Mouse (Mus musculus) limb, embryonic 10.5 days (tissue): ENCODE measurements at regions not wholly inside any gene's neighbourhood (a gene's known extent, or its start where the extent isn't known, plus 50 kb on each side); places are given as distances from the start of the nearest gene placed in this dataset.

ENCODE experiments used
- DNase-seq: peaks from one replicate; pipeline ENCODE4 v3.0.0-alpha.2; 2017; ENCODE audit warnings: low spot score
- H3K27ac ChIP-seq: fragments of 300-500 bp; sonication (generic); 2 replicates; pipeline ENCODE4 v1.5.1; 2016; ENCODE audit warnings: mild to moderate bottlenecking
- H3K27me3 ChIP-seq: fragments of 300-500 bp; sonication (generic); 2 replicates; pipeline ENCODE4 v1.6.1; 2016; ENCODE audit warnings: low read depth, mild to moderate bottlenecking; ENCODE audit not compliant: poor library complexity, severe bottlenecking
- H3K36me3 ChIP-seq: fragments of 300-500 bp; sonication (generic); 2 replicates; pipeline ENCODE4 v1.6.1; 2016; ENCODE audit warnings: mild to moderate bottlenecking, moderate library complexity
- H3K4me1 ChIP-seq: fragments of 300-500 bp; sonication (generic); 2 replicates; pipeline ENCODE4 v1.6.1; 2016
- H3K4me3 ChIP-seq: fragments of 300-500 bp; sonication (generic); 2 replicates; pipeline ENCODE4 v1.5.1; 2016; ENCODE audit warnings: mild to moderate bottlenecking, moderate library complexity
- H3K9me3 ChIP-seq: fragments of 300-500 bp; sonication (generic); replicated peaks from 2 replicates; pipeline ENCODE4 v1.6.1; 2016; ENCODE audit warnings: mild to moderate bottlenecking
- WGBS: fragments of 180-500 bp; shearing (Covaris S2); methylation state at CpG from one replicate; pipeline ENCODE4 v1.1.7; 2016; 5-methylcytosine and 5-hydroxymethylcytosine counted together

DNA sequence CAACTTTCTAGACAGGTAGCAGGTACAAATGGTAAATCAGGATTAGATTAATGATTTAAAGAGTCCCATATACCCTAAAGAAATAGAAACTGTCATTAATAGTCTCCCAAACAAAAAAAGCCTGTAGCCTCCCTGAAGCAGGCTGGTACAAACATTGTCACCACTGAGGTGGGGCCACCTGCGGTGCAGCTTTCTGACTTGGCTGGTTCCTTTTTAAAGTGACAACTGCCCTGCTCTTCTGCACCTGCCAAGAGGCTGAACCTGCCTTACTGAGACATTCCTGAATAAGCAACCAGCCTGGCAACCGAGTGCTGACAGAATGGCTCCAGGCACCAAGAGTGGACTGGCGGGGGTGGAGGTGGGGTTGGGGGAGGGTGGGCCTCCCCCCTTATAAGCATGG lies 687.0 kb upstream of the Vrk2 start:
- no peak overlapping the region for H3K27ac ChIP-seq
- 60% methylated on average over 3 of the region's 3 CpGs for WGBS
- H3K9me3 ChIP-seq: peaks cover 4% of the 10 kb centered on the region; the same call in 1 of the 2 replicates
- no peak for DNase-seq
- H3K27me3 ChIP-seq: no peaks in the 10 kb centered on the region
- H3K4me1 ChIP-seq: no peaks in the 10 kb centered on the region
- H3K4me3 ChIP-seq: no peak overlapping the region
- H3K36me3 ChIP-seq: no peaks in the 10 kb centered on the region

DNA sequence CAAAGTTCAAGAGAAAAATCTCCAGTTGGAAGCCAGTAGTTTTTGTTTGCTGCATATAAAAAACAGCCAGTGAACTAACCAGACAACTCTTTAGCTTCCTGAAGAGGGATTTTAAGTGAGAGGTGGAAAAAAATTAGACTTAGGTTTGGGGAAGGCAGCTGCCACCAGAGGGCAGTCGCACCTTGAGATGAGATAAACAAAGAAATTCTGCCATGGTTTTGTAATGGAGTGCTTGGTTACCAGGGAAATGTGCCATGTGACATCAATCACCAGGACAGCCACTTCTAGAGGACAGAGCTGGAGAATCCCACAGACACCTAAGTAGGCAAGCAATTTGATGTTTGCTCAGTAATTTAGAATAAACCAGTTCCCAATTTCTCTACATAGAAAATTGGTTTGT lies 670.5 kb upstream of the Vrk2 start:
- WGBS: 5% methylated on average over 1 of the region's 1 CpGs
- DNase-seq: peak; percentile 68
- Histone ChIP-seq H3K27ac (no peak overlapping the region), H3K36me3 (no peaks in the 10 kb centered on the region), H3K9me3 (no peaks in the 10 kb centered on the region), H3K27me3 (no peaks in the 10 kb centered on the region), H3K4me3 (no peak overlapping the region), H3K4me1 (no peaks in the 10 kb centered on the region)

DNA sequence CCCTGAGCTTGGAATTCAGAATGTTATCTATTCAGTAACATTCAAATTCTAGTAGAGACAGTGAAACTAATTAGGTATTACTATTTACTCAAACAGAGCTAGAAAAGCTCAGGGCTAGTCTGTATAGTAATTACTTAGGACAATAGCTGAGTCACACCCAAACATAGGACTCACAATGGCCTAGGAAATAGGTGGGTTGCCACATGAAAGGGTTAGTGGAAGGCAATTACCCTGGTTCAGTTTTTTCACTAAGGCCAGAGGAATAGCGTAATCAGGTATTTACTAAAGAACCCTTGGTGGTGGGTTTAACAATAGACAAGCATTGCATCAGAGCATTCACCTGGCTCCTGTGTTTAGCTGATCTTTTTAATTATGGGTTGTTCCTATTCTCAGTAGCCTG lies 664.7 kb upstream of the Vrk2 start:
- Histone ChIP-seq H3K4me3 (no peak overlapping the region), H3K36me3 (no peaks in the 10 kb centered on the region), H3K27me3 (no peaks in the 10 kb centered on the region), H3K27ac (no peak overlapping the region), H3K9me3 (no peaks in the 10 kb centered on the region), H3K4me1 (no peaks in the 10 kb centered on the region)
- WGBS: 81% methylated on average over 1 of the region's 1 CpGs
- DNase-seq: no peak

DNA sequence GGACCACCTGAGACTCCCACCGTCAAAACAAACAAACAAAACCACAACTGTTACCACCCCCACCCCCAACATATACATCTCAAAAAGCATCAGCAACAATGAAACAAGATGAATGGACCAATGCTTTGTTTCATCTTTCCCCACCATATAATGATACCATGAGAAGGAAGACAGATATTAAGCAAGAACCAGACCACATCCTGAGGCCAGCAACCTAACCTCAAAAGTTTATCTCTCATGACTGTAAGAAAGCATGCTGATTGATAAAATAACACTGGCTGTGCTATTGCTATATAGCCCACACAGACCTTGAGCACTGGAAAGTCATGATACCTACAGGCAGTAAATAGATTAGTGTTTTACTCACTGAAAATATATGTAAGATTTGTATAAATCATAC lies 642.1 kb upstream of the Vrk2 start:
- Histone ChIP-seq H3K36me3 (no peaks in the 10 kb centered on the region), H3K27me3 (no peaks in the 10 kb centered on the region), H3K4me3 (no peak overlapping the region), H3K9me3 (no peaks in the 10 kb centered on the region), H3K27ac (no peak overlapping the region), H3K4me1 (no peaks in the 10 kb centered on the region)
- 81% methylated on average over 1 of the region's 1 CpGs for WGBS
- no peak for DNase-seq

DNA sequence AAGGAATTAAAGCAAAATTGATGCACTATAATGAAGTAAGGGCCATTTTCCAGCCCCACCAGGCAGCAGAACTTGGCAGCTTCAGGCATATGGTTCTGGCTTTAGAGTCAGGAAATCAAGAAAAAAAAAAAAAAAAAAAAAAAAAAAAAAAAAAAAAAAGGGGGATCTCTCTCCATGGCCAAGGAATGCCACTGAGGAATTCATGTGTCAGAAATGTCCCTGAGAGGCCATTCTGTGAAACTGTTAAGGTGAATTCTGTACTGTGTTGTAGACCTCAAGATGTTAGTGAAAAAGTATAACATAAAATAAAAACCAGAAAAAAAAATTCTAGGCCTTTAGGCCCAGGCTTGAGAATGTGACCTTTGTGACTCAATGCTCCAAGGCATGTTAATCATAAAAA lies 632.7 kb upstream of the Vrk2 start:
- H3K9me3 ChIP-seq: no peaks in the 10 kb centered on the region
- no peak overlapping the region for H3K27ac ChIP-seq
- no peaks in the 10 kb centered on the region for H3K4me1 ChIP-seq
- no peak overlapping the region for H3K4me3 ChIP-seq
- DNase-seq: no peak
- no peaks in the 10 kb centered on the region for H3K27me3 ChIP-seq
- H3K36me3 ChIP-seq: no peaks in the 10 kb centered on the region

DNA sequence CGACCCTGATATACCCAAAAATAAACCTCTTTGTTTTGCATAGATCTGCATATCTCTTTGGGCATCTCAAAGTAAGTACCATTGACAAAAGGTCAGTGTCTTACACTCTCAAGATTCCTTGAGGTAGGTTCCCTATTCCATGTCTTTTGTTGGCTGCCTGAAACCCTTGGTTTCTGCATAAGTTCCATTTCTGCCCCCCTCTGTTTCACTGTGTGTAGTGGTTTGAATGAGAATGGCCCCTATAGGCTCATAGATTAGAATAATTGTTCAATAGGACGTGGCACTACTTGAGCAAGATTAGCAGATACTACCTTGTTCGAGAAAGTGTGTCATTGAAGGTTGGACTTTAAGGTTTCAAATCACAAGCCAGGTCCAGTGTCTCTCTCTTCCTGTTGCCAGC lies 628.6 kb upstream of the Vrk2 start:
- Histone ChIP-seq H3K27me3 (no peaks in the 10 kb centered on the region), H3K4me3 (no peak overlapping the region), H3K4me1 (peaks cover 4% of the 10 kb centered on the region), H3K9me3 (no peaks in the 10 kb centered on the region), H3K36me3 (no peaks in the 10 kb centered on the region), H3K27ac (no peak overlapping the region)
- DNase-seq: no peak
- WGBS: 81% methylated on average over 3 of the region's 3 CpGs

DNA sequence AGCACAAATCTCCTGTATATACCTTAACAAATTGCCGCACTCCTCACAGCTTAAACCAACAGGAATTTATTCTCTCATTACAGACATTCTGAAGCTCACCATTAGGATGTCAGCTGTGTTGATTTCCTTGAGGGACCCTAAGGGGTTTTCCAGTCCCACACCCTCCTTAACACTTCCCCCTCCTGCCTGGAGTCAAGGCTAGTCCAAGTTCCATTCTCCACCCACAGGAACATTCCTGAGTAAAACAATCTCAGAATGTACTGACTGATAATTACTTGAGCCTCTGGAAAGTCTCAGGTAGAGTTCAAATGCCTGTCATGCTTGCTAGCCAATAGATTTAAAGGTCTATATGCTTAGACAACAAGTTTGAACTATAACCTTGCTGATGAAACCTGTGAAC lies 628.2 kb upstream of the Vrk2 start:
- H3K4me3 ChIP-seq: no peak overlapping the region
- no peak for DNase-seq
- no peaks in the 10 kb centered on the region for H3K9me3 ChIP-seq
- no peaks in the 10 kb centered on the region for H3K27me3 ChIP-seq
- H3K36me3 ChIP-seq: no peaks in the 10 kb centered on the region
- H3K4me1 ChIP-seq: peaks cover 4% of the 10 kb centered on the region
- 79% methylated on average over 1 of the region's 1 CpGs for WGBS
- H3K27ac ChIP-seq: no peak overlapping the region

DNA sequence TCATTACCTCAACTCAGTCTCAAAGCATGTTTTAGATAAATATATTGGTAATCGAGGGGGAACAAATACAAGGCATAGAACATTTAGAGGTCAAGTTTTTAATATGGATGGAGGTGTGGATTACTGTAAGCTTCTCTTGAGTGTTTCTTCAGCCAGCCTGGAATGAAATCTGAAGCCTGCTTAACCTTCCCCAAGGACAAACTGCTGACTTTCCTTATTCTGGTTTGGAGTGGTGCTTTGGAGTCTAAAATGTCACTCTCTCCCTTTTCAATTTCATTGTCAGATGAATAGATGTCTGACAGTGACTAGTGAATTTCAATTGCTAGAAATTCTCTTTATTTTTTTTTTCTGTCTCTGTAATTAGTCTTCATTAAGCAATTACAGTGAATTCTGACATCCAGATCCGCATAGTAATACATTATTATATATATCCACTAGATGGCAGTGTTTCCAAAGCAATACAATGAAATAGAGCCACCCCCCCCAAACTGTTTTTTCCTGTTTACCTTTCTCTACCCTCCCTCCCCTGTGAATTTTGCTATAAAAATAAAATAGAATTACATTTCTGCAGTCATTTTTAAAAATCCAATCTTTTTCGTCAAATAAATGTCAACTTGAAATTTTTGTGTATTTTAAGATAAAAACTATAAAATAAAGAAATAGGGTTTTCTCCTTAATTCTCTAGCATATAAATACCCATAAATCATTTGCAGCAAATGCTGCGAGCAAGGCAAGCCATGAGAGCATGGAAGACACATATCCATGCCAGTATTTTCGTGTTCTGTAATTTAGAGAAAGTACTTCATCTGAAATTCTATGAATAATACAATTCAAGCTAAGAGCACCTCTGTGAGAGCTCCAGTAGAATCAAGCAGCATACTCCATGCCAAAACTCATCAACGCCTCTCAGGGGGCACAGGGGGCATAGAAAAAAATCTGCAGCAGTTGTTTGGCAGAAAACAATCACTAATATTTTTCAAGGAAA lies 626.2 kb upstream of the Vrk2 start:
- Histone ChIP-seq H3K9me3 (no peaks in the 10 kb centered on the region), H3K4me1 (peaks cover 4% of the 10 kb centered on the region), H3K27me3 (no peaks in the 10 kb centered on the region), H3K36me3 (no peaks in the 10 kb centered on the region), H3K27ac (no peak overlapping the region), H3K4me3 (no peak overlapping the region)
- DNase-seq: no peak
- 43% methylated on average over 6 of the region's 6 CpGs for WGBS

DNA sequence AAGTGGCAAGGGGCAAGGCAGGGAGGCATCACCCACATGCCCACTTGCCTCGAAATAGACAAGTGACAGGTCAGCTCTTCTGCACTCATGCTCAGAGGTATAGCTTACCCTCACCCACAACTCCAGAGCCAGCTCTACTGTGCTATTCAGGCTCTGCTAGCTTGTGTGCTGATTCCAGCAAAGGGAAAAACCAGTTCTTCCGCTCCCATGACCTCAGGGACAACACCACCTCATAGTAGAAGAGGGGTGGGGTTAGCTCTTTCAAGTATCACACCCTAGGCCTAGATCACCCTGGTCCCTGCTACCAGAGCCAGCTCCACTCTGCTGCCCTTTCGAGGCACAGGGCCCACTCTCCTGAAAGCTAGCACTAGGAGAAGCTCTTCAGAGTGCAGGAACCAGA lies 622.0 kb upstream of the Vrk2 start:
- WGBS: 78% methylated on average over 3 of the region's 3 CpGs
- DNase-seq: no peak
- H3K27me3 ChIP-seq: no peaks in the 10 kb centered on the region
- no peaks in the 10 kb centered on the region for H3K36me3 ChIP-seq
- H3K27ac ChIP-seq: no peak overlapping the region
- H3K4me3 ChIP-seq: no peak overlapping the region
- peaks cover 4% of the 10 kb centered on the region for H3K4me1 ChIP-seq
- no peaks in the 10 kb centered on the region for H3K9me3 ChIP-seq

DNA sequence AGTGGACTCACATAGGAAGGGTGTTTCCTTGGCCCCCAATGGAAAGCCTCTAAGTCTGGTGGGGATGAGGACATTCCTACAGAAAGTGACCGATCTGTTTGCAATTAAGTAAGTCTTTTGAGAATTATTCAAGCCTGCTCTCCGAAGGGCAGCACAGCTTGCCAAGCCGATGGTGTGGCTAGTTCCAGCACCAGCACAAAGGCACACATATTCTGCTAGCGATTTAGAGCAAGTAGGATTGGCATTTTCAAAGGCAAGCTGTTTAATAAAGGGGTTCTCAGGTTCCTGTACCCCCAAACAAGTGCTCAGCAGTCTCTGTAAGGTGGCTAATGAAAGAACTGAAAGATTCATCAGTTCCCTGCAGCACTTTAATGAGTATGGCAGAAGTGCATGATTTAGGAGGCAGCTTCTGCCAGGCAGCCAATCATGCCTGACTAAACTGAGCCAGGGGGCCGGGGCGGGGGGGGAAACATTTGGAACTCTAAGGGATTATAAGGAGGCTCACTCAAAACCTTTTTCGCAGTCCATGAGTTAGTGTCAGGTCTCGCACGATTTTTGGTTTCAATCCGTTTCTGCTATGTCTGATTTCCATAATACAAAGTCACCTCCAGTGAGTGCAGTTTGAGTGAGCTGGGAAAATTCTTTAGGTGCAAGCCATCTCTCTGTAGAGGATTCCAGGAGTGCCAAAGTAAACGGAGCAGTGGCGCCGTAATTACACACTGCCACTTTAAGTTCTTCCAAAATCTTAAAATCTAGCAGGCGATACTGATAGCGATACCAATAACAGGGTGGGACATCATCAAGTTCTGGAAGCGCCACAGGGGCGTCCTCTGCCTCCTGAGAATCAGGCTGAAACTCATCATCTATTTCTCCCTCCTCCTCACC lies 609.8 kb upstream of the Vrk2 start:
- Histone ChIP-seq H3K27me3 (no peaks in the 10 kb centered on the region), H3K4me3 (no peak overlapping the region), H3K36me3 (no peaks in the 10 kb centered on the region), H3K27ac (no peak overlapping the region), H3K9me3 (no peaks in the 10 kb centered on the region), H3K4me1 (0 out of 2 replicates have a peak, but pooled peaks cover 4% of the 10 kb centered on the region)
- no peak for DNase-seq
- 89% methylated on average over 17 of the region's 17 CpGs for WGBS

DNA sequence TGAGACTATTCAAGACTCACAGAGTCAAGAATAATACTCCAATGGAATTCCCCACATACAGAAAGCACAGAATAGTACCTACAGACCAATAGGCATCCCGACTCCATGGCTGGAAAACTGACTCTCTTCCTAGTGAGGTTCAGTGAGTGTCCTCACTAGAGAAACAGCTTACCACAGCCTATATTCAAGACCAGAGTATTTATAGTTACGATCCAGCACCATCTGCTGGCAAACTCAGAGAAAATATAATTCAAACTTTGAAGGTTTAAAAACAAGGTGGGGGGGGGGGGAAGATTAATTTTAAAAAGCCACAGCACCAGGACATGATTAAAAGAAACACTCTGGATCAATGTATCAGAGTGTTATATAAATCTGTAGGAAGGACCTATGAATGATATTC lies 590.2 kb upstream of the Vrk2 start:
- no peak for DNase-seq
- H3K4me3 ChIP-seq: no peak overlapping the region
- WGBS: 74% methylated on average over 2 of the region's 2 CpGs
- H3K36me3 ChIP-seq: no peaks in the 10 kb centered on the region
- no peak overlapping the region for H3K27ac ChIP-seq
- H3K4me1 ChIP-seq: no peaks in the 10 kb centered on the region
- H3K27me3 ChIP-seq: no peaks in the 10 kb centered on the region
- H3K9me3 ChIP-seq: no peaks in the 10 kb centered on the region

DNA sequence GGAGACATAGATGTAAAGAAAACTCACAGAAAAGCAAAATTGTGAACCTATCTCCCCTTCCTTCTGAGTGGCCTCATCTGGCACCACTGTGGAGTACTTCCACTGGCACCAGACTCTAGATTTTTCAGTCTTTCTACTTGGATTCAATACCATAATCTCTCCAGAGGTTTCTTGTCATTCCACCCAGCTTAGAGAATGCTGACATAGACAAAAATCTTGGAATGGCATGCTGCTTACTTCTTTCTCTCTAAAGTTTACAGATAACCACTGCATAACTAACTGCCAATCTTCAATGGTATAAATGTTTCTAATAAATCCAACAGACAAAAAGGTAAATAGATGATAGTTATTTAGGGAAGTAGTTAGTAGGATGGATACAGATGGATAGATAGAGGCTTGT lies 589.6 kb upstream of the Vrk2 start:
- no peak for DNase-seq
- no peaks in the 10 kb centered on the region for H3K27me3 ChIP-seq
- H3K4me3 ChIP-seq: no peak overlapping the region
- H3K27ac ChIP-seq: no peak overlapping the region
- no peaks in the 10 kb centered on the region for H3K36me3 ChIP-seq
- no peaks in the 10 kb centered on the region for H3K4me1 ChIP-seq
- no peaks in the 10 kb centered on the region for H3K9me3 ChIP-seq

DNA sequence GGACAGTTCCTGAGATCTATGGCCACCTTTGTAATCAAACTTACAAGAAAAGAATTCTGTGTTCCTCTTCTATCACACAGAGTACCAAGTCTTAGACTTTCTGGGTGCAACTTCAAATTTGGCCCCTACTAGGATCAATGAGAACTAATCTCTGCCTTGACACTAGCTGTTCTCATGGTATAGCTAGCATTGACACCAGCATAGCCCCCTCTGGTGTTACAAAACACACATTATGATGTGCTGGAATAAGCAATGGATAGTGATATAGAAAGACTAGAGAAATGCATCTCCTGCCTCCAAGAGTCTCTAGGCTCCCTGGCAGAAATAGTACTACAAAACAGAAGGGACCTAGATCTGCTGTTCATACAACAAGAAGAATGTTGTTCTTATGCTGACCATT lies 566.6 kb upstream of the Vrk2 start:
- Histone ChIP-seq H3K36me3 (no peaks in the 10 kb centered on the region), H3K4me3 (no peak overlapping the region), H3K27me3 (no peaks in the 10 kb centered on the region), H3K9me3 (no peaks in the 10 kb centered on the region), H3K4me1 (no peaks in the 10 kb centered on the region), H3K27ac (no peak overlapping the region)
- no peak for DNase-seq
